Mouse (Mus musculus) MEL (cell line): Measurements from ENCODE around the gene Naa50. TPM values are rescaled to one million over a fixed set of nuclear protein-coding genes. Genes with fewer than 3 reads are reported as not detected.

Experiments used
- DNase-seq: peaks from one replicate; pipeline ENCODE4 v3.0.0; 2011; ENCODE audit warnings: low read depth, low spot score
- H3K27ac ChIP-seq: 2 replicates; pipeline ENCODE4 v1.5.1; 2012; ENCODE audit warnings: low read depth, mild to moderate bottlenecking, control low read depth, low read length, moderate library complexity; ENCODE audit not compliant: control insufficient read depth
- H3K27me3 ChIP-seq, 2 experiments: fragments of 150-350 bp in 1 of 2; sonication (generic) in 1 of 2; 2 replicates each; pipeline ENCODE4 v1.6.1; 2012; ENCODE audit warnings: low read length in 2 of 2, mild to moderate bottlenecking in 2 of 2, improper control_type of control experiment in 1 of 2, moderate library complexity in 1 of 2; ENCODE audit not compliant: insufficient read depth in 2 of 2, control insufficient read depth in 1 of 2
- H3K36me3 ChIP-seq, 2 experiments: 2 replicates each; pipeline ENCODE4 v1.6.1; 2012 to 2014; ENCODE audit warnings: low read length in 2 of 2, improper control_type of control experiment in 1 of 2, inconsistent platforms in 1 of 2, mild to moderate bottlenecking in 1 of 2; ENCODE audit not compliant: insufficient read depth in 2 of 2, control insufficient read depth in 1 of 2
- H3K4me1 ChIP-seq, 2 experiments: fragments of 150-350 bp in 1 of 2; sonication (generic) in 1 of 2; 2 replicates each; pipeline ENCODE4 v1.6.1; 2012; ENCODE audit warnings: low read length in 2 of 2, improper control_type of control experiment in 1 of 2, mild to moderate bottlenecking in 1 of 2; ENCODE audit not compliant: insufficient read depth in 2 of 2, control insufficient read depth in 1 of 2
- H3K4me3 ChIP-seq, 2 experiments: fragments of 150-350 bp in 1 of 2; sonication (generic) in 1 of 2; 2 replicates each; pipeline ENCODE4 v1.5.1; 2012; ENCODE audit warnings: low read depth in 2 of 2, low read length in 2 of 2, mild to moderate bottlenecking in 2 of 2, moderate library complexity in 2 of 2, control low read depth in 1 of 2, improper control_type of control experiment in 1 of 2; ENCODE audit not compliant: control insufficient read depth in 1 of 2, insufficient read depth in 1 of 2
- H3K79me2 ChIP-seq: 2 replicates; pipeline ENCODE4 v1.6.1; 2012; ENCODE audit warnings: mild to moderate bottlenecking, low read length, moderate library complexity; ENCODE audit not compliant: control insufficient read depth, poor library complexity, insufficient read depth
- H3K9ac ChIP-seq: 2 replicates; pipeline ENCODE4 v1.6.1; 2012; ENCODE audit warnings: low read depth, mild to moderate bottlenecking, control low read depth, low read length, moderate library complexity; ENCODE audit not compliant: control insufficient read depth, poor library complexity, severe bottlenecking
- H3K9me3 ChIP-seq: fragments of 150-350 bp; sonication (generic); replicated peaks from 2 replicates; pipeline ENCODE4 v1.6.1; 2012; ENCODE audit warnings: mild to moderate bottlenecking, low read length, improper control_type of control experiment, moderate library complexity; ENCODE audit not compliant: insufficient read depth
- BHLHE40 ChIP-seq: IDR thresholded peaks from 2 replicates; pipeline ENCODE4 v1.6.1; 2012; ENCODE audit warnings: low read depth, mild to moderate bottlenecking, inconsistent platforms, low read length, improper control_type of control experiment, borderline replicate concordance
- CHD1 ChIP-seq: IDR thresholded peaks from 2 replicates; pipeline ENCODE4 v1.6.1; 2012; ENCODE audit warnings: low read depth, mild to moderate bottlenecking, inconsistent platforms, low read length, improper control_type of control experiment
- CHD2 ChIP-seq: IDR thresholded peaks from 2 replicates; pipeline ENCODE4 v1.6.1; 2011; ENCODE audit warnings: low read length, improper control_type of control experiment
- E2F4 ChIP-seq: IDR thresholded peaks from 2 replicates; pipeline ENCODE4 v1.6.1; 2011; ENCODE audit warnings: low read depth, low read length, improper control_type of control experiment, borderline replicate concordance
- ELF1 ChIP-seq: IDR thresholded peaks from 2 replicates; pipeline ENCODE4 v1.6.1; 2014; ENCODE audit warnings: low read depth, mild to moderate bottlenecking, inconsistent platforms, low read length, improper control_type of control experiment, moderate library complexity
- GABPA ChIP-seq: IDR thresholded peaks from 2 replicates; pipeline ENCODE4 v1.6.1; 2012; ENCODE audit warnings: low read depth, mild to moderate bottlenecking, inconsistent platforms, low read length, improper control_type of control experiment, moderate library complexity
- HCFC1 ChIP-seq: IDR thresholded peaks from 2 replicates; pipeline ENCODE4 v1.6.1; 2012; ENCODE audit warnings: low read depth, mild to moderate bottlenecking, inconsistent platforms, low read length, improper control_type of control experiment, moderate library complexity
- JUND ChIP-seq: IDR thresholded peaks from 2 replicates; pipeline ENCODE4 v1.6.1; 2011; ENCODE audit warnings: low read depth, mild to moderate bottlenecking, improper control_type of control experiment, low read length
- MAFK ChIP-seq: IDR thresholded peaks from 2 replicates; pipeline ENCODE4 v1.6.1; 2011; ENCODE audit warnings: low read depth, mild to moderate bottlenecking, low read length, improper control_type of control experiment, borderline replicate concordance
- MAX ChIP-seq: IDR thresholded peaks from 2 replicates; pipeline ENCODE4 v1.6.1; 2011; ENCODE audit warnings: low read length, improper control_type of control experiment
- MAZ ChIP-seq: IDR thresholded peaks from 2 replicates; pipeline ENCODE4 v1.6.1; 2012; ENCODE audit warnings: low read depth, mild to moderate bottlenecking, inconsistent platforms, low read length, improper control_type of control experiment
- MEF2A ChIP-seq: IDR thresholded peaks from 2 replicates; pipeline ENCODE4 v1.6.1; 2014; ENCODE audit warnings: low read depth, mild to moderate bottlenecking, inconsistent platforms, low read length, improper control_type of control experiment; ENCODE audit not compliant: poor library complexity, insufficient replicate concordance, severe bottlenecking; ENCODE audit errors: extremely low read depth
- MXI1 ChIP-seq: IDR thresholded peaks from 2 replicates; pipeline ENCODE4 v1.6.1; 2011; ENCODE audit warnings: mild to moderate bottlenecking, low read depth, low read length, improper control_type of control experiment
- NELFE ChIP-seq: IDR thresholded peaks from 2 replicates; pipeline ENCODE4 v1.6.1; 2011; ENCODE audit warnings: low read depth, low read length, improper control_type of control experiment
- POLR2A ChIP-seq, 2 experiments: IDR thresholded peaks; 2 replicates each; pipeline ENCODE4 v1.6.1; 2011 to 2012; ENCODE audit warnings: low read length in 2 of 2, mild to moderate bottlenecking in 2 of 2, control low read depth in 1 of 2, improper control_type of control experiment in 1 of 2, low read depth in 1 of 2, moderate library complexity in 1 of 2; ENCODE audit not compliant: control insufficient read depth in 1 of 2, insufficient read depth in 1 of 2, poor library complexity in 1 of 2
- POLR2AphosphoS5 ChIP-seq: IDR thresholded peaks from 2 replicates; pipeline ENCODE4 v1.6.1; 2012; ENCODE audit warnings: low read depth, borderline replicate concordance, mild to moderate bottlenecking, inconsistent platforms, low read length, moderate library complexity, mixed read lengths
- RCOR1 ChIP-seq: IDR thresholded peaks from 2 replicates; pipeline ENCODE4 v1.6.1; 2012; ENCODE audit warnings: low read depth, mild to moderate bottlenecking, inconsistent platforms, low read length, improper control_type of control experiment
- SMC3 ChIP-seq: IDR thresholded peaks from 2 replicates; pipeline ENCODE4 v1.6.1; 2011; ENCODE audit warnings: low read depth, low read length, improper control_type of control experiment
- TAL1 ChIP-seq: IDR thresholded peaks from 2 replicates; pipeline ENCODE4 v1.6.1; 2012; ENCODE audit warnings: mild to moderate bottlenecking, inconsistent platforms, low read length, moderate library complexity, mixed read lengths
- TBP ChIP-seq: IDR thresholded peaks from 2 replicates; pipeline ENCODE4 v1.8.0; 2011; ENCODE audit warnings: low read depth, low read length, improper control_type of control experiment
- TCF12 ChIP-seq: IDR thresholded peaks from 2 replicates; pipeline ENCODE4 v1.6.1; 2014; ENCODE audit warnings: low read depth, mild to moderate bottlenecking, inconsistent platforms, low read length, improper control_type of control experiment, moderate library complexity
- USF2 ChIP-seq, 2 experiments: IDR thresholded peaks; 2 replicates each; pipeline ENCODE4 v1.6.1; 2011 to 2012; ENCODE audit warnings: improper control_type of control experiment in 2 of 2, low read length in 2 of 2, borderline replicate concordance in 1 of 2, inconsistent platforms in 1 of 2, low read depth in 1 of 2, mild to moderate bottlenecking in 1 of 2; ENCODE audit not compliant: insufficient read depth in 1 of 2
- ZKSCAN1 ChIP-seq: IDR thresholded peaks from 2 replicates; pipeline ENCODE4 v1.6.1; 2012; ENCODE audit warnings: low read depth, mild to moderate bottlenecking, inconsistent platforms, low read length, improper control_type of control experiment, moderate library complexity
- ZNF384 ChIP-seq: IDR thresholded peaks from 2 replicates; pipeline ENCODE4 v1.6.1; 2012; ENCODE audit warnings: low read depth, mild to moderate bottlenecking, inconsistent platforms, low read length, improper control_type of control experiment
- polyA plus RNA-seq, 2 experiments: library from polyadenylated mRNA; stranded (reverse) in 1 of 2; unstranded in 1 of 2; fragments of >175 nt in 1 of 2; fragments of >200 nt in 1 of 2; gene quantifications; 2 replicates each; pipeline versions ENCODE4 v1.2.1 to v1.2.4; 2012; ENCODE audit warnings: low replicate concordance in 2 of 2, low read depth in 1 of 2; ENCODE audit not compliant: insufficient read length in 2 of 2, insufficient read depth in 1 of 2, missing spikeins in 1 of 2
- total RNA-seq: library from RNA; depleted of rRNA; stranded (reverse); fragments of 300-350 nt; gene quantifications from 2 replicates; pipeline ENCODE4 v1.2.3, GENCODE M21; 2012

Naa50 gene
- total and polyA plus RNA-seq, 3 experiments: 52.1 to 204 (median 90.4) TPM

DNA sequence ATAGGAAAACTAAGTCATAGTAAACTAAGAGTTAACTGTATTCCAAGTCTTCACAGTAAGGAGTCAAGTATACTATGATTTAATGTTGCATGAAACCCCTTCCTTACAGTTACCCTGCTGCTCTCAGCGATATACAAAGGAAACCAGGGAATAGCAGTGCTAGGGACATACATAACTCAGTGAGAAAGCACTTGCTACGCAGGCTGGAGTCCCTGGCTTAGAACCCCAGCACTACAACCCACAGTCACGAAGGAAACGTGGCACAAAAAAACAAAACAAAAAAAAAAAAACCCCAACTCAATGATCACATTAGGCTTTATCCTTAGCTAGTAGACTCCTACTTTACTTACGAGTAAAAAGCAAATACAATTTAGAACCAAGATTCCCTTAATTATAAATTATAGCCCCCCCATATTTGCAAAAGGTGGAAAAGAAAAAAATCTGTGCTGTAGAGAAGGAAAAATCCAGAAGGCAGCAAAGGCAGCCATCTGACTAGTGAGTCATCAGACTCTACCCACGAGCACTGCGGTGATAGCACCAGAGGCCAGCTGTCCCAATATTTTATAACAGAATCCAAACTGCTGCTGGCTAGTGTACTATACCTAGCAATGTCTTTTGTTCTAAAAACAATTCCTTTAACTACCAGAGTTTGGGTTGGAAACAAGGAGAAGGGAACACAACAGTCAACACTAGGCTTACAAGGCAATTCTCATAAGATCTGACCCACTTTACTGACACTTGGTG lies 16.5 kb upstream of the Naa50 start:
- no peak for DNase-seq
- Histone ChIP-seq H3K36me3 (peaks cover 0 to 3% of the 10 kb centered on the region in 2 experiments; a peak in 2 of 4 replicates), H3K9me3 (no peaks in the 10 kb centered on the region), H3K4me1 (peaks cover 2% of the 10 kb centered on the region in 2 experiments; a peak in 1 of 4 replicates), H3K27me3 (no peaks in the 10 kb centered on the region), H3K27ac (no peak overlapping the region), H3K9ac (no peak overlapping the region), H3K79me2 (no peaks in the 10 kb centered on the region), H3K4me3 (no peak overlapping the region)
- TF ChIP-seq JUND: no peak
- no peak for TF ChIP-seq TBP
- no peak for TF ChIP-seq MAX
- no peak for TF ChIP-seq ELF1
- TF ChIP-seq NELFE: no peak
- no peak for TF ChIP-seq ZNF384
- no peak for TF ChIP-seq MXI1
- TF ChIP-seq GABPA: no peak
- TF ChIP-seq POLR2A (IDR thresholded peaks at IDR 0.05; ENCODE audit: control insufficient read depth in 1 of 2, insufficient read depth in 1 of 2, low read depth in 1 of 2, low read length in 2 of 2, poor library complexity in 1 of 2): no peak
- no peak for TF ChIP-seq CHD2
- no peak for TF ChIP-seq MAZ
- TF ChIP-seq CHD1: no peak
- TF ChIP-seq BHLHE40: no peak
- no peak for TF ChIP-seq MEF2A
- no peak for TF ChIP-seq MAFK
- TF ChIP-seq POLR2AphosphoS5: no peak
- TF ChIP-seq RCOR1: no peak
- TF ChIP-seq USF2 (IDR thresholded peaks at IDR 0.05; ENCODE audit: borderline replicate concordance in 1 of 2, insufficient read depth in 1 of 2, low read depth in 1 of 2, low read length in 2 of 2): no peak

DNA sequence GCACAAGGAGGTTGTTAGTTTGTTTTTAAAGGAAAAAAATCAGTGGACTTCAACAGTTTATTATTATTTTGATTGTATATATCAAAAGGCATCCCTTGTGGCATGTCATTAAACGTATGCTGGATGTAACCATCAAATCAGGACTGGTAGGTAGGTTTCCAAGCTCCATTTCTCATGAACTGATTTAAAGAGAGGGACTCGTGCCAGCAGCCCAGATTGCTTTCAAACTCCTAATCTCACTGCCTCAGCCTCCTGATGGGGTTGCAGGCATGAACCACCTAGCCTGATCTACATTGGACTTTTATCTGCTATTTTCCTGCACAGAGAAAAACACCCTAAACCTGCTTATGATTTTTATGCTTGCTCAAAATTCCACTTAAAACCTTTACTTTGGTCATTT lies 15.8 kb upstream of the Naa50 start:
- TF ChIP-seq E2F4: no peak
- no peak for TF ChIP-seq NELFE
- no peak for TF ChIP-seq TAL1
- TF ChIP-seq TCF12: no peak
- no peak for TF ChIP-seq HCFC1
- TF ChIP-seq MAX: no peak
- no peak for TF ChIP-seq ZKSCAN1
- no peak for TF ChIP-seq SMC3
- TF ChIP-seq ELF1: no peak
- H3K9ac ChIP-seq: no peak overlapping the region
- H3K4me3 ChIP-seq: no peak overlapping the region
- peaks cover 0 to 3% of the 10 kb centered on the region in 2 experiments; a peak in 2 of 4 replicates for H3K36me3 ChIP-seq
- H3K27me3 ChIP-seq: no peaks in the 10 kb centered on the region
- H3K79me2 ChIP-seq: no peaks in the 10 kb centered on the region
- no peak overlapping the region for H3K27ac ChIP-seq
- H3K4me1 ChIP-seq: peaks cover 2% of the 10 kb centered on the region in 2 experiments; a peak in 1 of 4 replicates
- H3K9me3 ChIP-seq: no peaks in the 10 kb centered on the region
- no peak for DNase-seq
